Mouse (Mus musculus) liver, embryonic 13.5 days (tissue): Measurements from ENCODE around the gene Clstn2. TPM values are rescaled to one million over a fixed set of nuclear protein-coding genes. Genes with fewer than 3 reads are reported as not detected.

ENCODE experiments used
- ATAC-seq: fragments of 200-750 bp; cut with Nextera tagmentation; 2 replicates; pipeline ENCODE4 v1.8.0; 2017; ENCODE audit warnings: low read depth, mild to moderate bottlenecking, moderate number of reproducible peaks, moderate library complexity
- DNase-seq: peaks from one replicate; pipeline ENCODE4 v3.0.0; 2022
- H3K27ac ChIP-seq: fragments of 300-500 bp; sonication (generic); 2 replicates; pipeline ENCODE4 v1.5.1; 2015; ENCODE audit warnings: moderate library complexity, mild to moderate bottlenecking, inconsistent platforms
- H3K27me3 ChIP-seq: fragments of 300-500 bp; sonication (generic); 2 replicates; pipeline ENCODE4 v1.6.1; 2015; ENCODE audit warnings: mild to moderate bottlenecking, inconsistent platforms
- H3K36me3 ChIP-seq: fragments of 300-500 bp; sonication (generic); 2 replicates; pipeline ENCODE4 v1.6.1; 2015; ENCODE audit warnings: mild to moderate bottlenecking, inconsistent platforms
- H3K4me1 ChIP-seq: fragments of 300-500 bp; sonication (generic); replicated peaks from 2 replicates; pipeline ENCODE4 v1.6.1; 2015; ENCODE audit warnings: inconsistent platforms
- H3K4me2 ChIP-seq: fragments of 300-500 bp; sonication (generic); 2 replicates; pipeline ENCODE4 v1.6.1; 2015; ENCODE audit warnings: inconsistent platforms, mild to moderate bottlenecking, moderate library complexity
- H3K4me3 ChIP-seq: fragments of 300-500 bp; sonication (generic); replicated peaks from 2 replicates; pipeline ENCODE4 v1.5.1; 2015; ENCODE audit warnings: mild to moderate bottlenecking, inconsistent platforms
- H3K9ac ChIP-seq: fragments of 300-500 bp; sonication (generic); 2 replicates; pipeline ENCODE4 v1.6.1; 2015; ENCODE audit warnings: mild to moderate bottlenecking, inconsistent platforms
- H3K9me3 ChIP-seq: fragments of 300-500 bp; sonication (generic); replicated peaks from 2 replicates; pipeline ENCODE4 v1.6.1; 2016; ENCODE audit warnings: inconsistent platforms
- WGBS: fragments of 180-500 bp; shearing (Covaris S2); methylation state at CpG from one replicate; pipeline ENCODE4 v1.1.7; 2015; ENCODE audit not compliant: insufficient replicate concordance; 5-methylcytosine and 5-hydroxymethylcytosine counted together
- polyA plus RNA-seq: library from polyadenylated mRNA; unstranded; fragments of >200 nt; fragmentation: Nextera tagmentation; extraction: Ambion mirVana; gene quantifications from 2 replicates; pipeline ENCODE4 v1.2.1, GENCODE M21; 2015

Gene Clstn2
- polyA plus RNA-seq, 1 experiment from 2014 or later: 0.12 TPM

GRCm38 (mm10) chr9:98018687-98019086 lies 14.3 kb downstream of the Clstn2 start:
- no peaks in the 10 kb centered on the region for H3K27me3 ChIP-seq
- no peaks in the 10 kb centered on the region; the same call in 1 of the 2 replicates for H3K9me3 ChIP-seq
- no peak overlapping the region for H3K4me2 ChIP-seq
- no peak overlapping the region for H3K4me3 ChIP-seq
- ATAC-seq: no peak
- no peak overlapping the region for H3K9ac ChIP-seq
- no peak for DNase-seq
- no peak overlapping the region for H3K27ac ChIP-seq
- no peaks in the 10 kb centered on the region for H3K36me3 ChIP-seq
- WGBS: 66% methylated on average over 5 of the region's 5 CpGs
- no peaks in the 10 kb centered on the region for H3K4me1 ChIP-seq

DNA sequence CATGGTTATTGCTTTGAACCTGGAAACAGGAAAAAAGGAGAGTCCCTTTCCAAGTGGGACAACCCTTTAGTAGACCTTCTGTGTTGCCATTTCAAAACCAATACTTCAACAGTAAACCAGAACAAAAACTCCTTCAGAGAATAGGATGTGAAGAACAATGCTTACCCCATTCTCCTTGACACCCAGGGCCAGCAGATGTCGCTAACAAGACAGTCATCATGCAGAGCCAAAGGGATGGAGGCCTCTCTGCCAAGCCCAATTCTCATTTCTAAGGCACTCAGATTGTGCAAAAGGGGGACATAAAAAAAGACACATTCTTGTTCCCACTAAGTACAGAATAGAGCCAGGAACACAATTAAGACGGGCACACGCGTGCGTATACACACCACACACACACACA lies 16.4 kb downstream of the Clstn2 start:
- H3K9me3 ChIP-seq: no peaks in the 10 kb centered on the region; the same call in 1 of the 2 replicates
- no peak for ATAC-seq
- no peak overlapping the region for H3K4me3 ChIP-seq
- H3K4me1 ChIP-seq: no peaks in the 10 kb centered on the region
- no peaks in the 10 kb centered on the region for H3K36me3 ChIP-seq
- no peak for DNase-seq
- no peak overlapping the region for H3K4me2 ChIP-seq
- no peak overlapping the region for H3K27ac ChIP-seq
- 89% methylated on average over 4 of the region's 5 CpGs for WGBS
- H3K27me3 ChIP-seq: no peaks in the 10 kb centered on the region
- H3K9ac ChIP-seq: no peak overlapping the region

DNA sequence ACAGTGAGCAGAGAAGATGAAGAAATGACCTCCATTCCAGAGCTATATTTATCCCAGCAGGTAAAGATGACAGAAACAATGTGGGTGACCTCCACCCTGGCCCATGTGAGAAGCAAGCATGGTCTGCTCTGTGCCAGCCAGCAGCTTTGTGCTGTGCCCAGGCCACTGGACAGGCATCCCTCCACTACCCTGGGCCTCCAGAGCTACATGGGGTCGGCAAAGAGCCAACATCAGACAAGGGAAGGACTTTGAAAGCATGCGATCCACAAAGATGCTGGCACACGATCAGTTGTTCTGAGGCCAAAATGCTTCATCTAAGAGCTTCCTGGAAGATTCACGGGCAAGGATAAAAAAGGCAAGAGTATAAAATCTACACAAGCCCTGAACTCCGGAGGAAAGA lies 36.6 kb downstream of the Clstn2 start:
- Histone ChIP-seq H3K9me3 (no peaks in the 10 kb centered on the region; the same call in 1 of the 2 replicates), H3K4me2 (no peak overlapping the region), H3K4me1 (no peaks in the 10 kb centered on the region), H3K36me3 (no peaks in the 10 kb centered on the region), H3K9ac (no peak overlapping the region), H3K27ac (no peak overlapping the region), H3K4me3 (no peak overlapping the region), H3K27me3 (no peaks in the 10 kb centered on the region)
- WGBS: 65% methylated on average over 5 of the region's 5 CpGs
- no peak for DNase-seq
- no peak for ATAC-seq

DNA sequence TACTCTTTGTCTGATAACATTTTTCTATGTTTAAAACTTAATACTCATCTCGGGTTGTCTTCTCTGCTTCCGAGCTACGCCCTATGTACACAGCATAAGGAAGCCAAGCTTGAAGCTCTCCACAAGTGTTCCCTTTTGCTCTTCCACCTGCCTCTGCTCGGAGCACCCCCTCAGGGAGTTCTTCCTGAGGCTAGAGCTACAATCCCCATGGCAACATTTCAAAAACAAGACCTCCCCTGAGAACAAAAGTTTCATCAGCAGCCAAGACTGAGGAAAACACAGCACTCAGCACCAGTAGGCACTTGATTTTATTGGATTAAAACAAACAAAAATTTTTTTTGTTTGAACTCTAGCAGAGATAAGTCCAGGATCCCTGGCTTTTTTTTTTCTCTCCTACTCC lies 37.3 kb downstream of the Clstn2 start:
- no peak overlapping the region for H3K4me3 ChIP-seq
- 57% methylated on average over 4 of the region's 4 CpGs for WGBS
- H3K4me1 ChIP-seq: no peaks in the 10 kb centered on the region
- no peak overlapping the region for H3K9ac ChIP-seq
- no peaks in the 10 kb centered on the region for H3K27me3 ChIP-seq
- H3K27ac ChIP-seq: no peak overlapping the region
- no peak overlapping the region for H3K4me2 ChIP-seq
- ATAC-seq (no peak), DNase-seq (no peak)
- H3K9me3 ChIP-seq: no peaks in the 10 kb centered on the region; the same call in 1 of the 2 replicates
- H3K36me3 ChIP-seq: no peaks in the 10 kb centered on the region

GRCm38 (mm10) chr9:97992131-97992530 lies 40.9 kb downstream of the Clstn2 start:
- Histone ChIP-seq H3K4me2 (no peak overlapping the region), H3K27me3 (no peaks in the 10 kb centered on the region), H3K9ac (no peak overlapping the region), H3K9me3 (no peaks in the 10 kb centered on the region; the same call in 1 of the 2 replicates), H3K4me3 (no peak overlapping the region), H3K36me3 (no peaks in the 10 kb centered on the region), H3K27ac (no peak overlapping the region), H3K4me1 (no peaks in the 10 kb centered on the region)
- no peak for ATAC-seq
- 53% methylated on average over 4 of the region's 4 CpGs for WGBS
- no peak for DNase-seq

DNA sequence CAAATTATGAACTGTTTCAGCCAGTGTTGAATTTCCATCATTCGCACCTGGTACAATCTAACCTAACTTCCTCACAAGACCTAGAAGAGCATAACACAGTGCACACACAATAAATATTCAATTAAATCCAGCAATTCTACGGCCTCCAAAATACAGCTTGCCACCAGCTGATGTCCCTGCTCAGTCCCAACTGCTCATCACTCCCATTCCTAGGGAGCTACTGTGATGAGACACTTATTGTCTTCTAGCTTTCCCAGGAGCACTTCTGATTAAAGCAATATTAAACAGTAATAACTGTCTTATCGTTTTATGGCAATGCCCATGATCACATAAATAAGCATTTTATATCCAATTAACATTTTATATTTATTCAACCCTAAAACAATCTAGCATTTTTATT lies 55.6 kb downstream of the Clstn2 start:
- H3K27ac ChIP-seq: no peak overlapping the region
- no peak overlapping the region for H3K4me3 ChIP-seq
- DNase-seq (no peak), ATAC-seq (no peak)
- no peak overlapping the region for H3K4me2 ChIP-seq
- H3K4me1 ChIP-seq: no peaks in the 10 kb centered on the region
- H3K9me3 ChIP-seq: no peaks in the 10 kb centered on the region
- no peaks in the 10 kb centered on the region for H3K27me3 ChIP-seq
- H3K36me3 ChIP-seq: no peaks in the 10 kb centered on the region
- H3K9ac ChIP-seq: no peak overlapping the region
- WGBS: 63% methylated on average over 3 of the region's 3 CpGs

DNA sequence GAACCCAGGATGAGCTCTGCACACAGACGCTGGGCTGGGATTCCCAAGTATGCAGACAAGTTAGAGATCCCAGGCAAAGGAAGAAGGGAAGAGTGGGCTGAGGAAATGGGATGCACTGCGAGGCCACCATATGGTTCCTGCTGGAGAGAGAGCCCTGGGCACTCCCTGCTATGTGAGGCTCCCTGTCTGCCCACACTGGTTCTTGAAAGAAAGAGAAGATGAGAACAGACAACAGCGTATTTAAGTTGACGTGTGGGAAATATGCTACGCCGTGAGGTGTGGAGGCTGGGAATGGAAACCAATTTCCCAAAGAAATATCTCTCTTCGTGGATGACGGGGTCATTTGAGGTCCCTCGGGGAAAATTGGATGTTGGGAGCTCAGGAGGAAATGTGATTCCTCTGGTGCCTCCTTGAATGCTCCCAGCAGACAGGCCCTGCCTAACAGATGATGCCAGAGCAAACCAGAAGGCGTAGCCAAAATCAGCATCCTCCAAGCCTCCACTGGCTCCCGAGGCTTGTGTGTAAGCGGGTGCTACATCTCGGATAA lies 58.1 kb downstream of the Clstn2 start:
- Histone ChIP-seq H3K9me3 (no peaks in the 10 kb centered on the region), H3K4me2 (no peak overlapping the region), H3K4me1 (no peaks in the 10 kb centered on the region), H3K9ac (no peak overlapping the region), H3K4me3 (no peak overlapping the region), H3K27me3 (no peaks in the 10 kb centered on the region), H3K36me3 (no peaks in the 10 kb centered on the region), H3K27ac (no peak overlapping the region)
- ATAC-seq (no peak), DNase-seq (no peak)
- WGBS: 69% methylated on average over 13 of the region's 13 CpGs

GRCm38 (mm10) chr9:97966691-97967090 lies 66.3 kb downstream of the Clstn2 start:
- DNase-seq (no peak), ATAC-seq (no peak)
- no peak overlapping the region for H3K4me2 ChIP-seq
- H3K36me3 ChIP-seq: no peaks in the 10 kb centered on the region
- H3K27ac ChIP-seq: no peak overlapping the region
- no peak overlapping the region for H3K9ac ChIP-seq
- WGBS: 60% methylated on average over 4 of the region's 4 CpGs
- no peak overlapping the region for H3K4me3 ChIP-seq
- no peaks in the 10 kb centered on the region for H3K4me1 ChIP-seq
- H3K9me3 ChIP-seq: no peaks in the 10 kb centered on the region
- no peaks in the 10 kb centered on the region for H3K27me3 ChIP-seq

- Histone ChIP-seq H3K36me3 (no peaks in the 10 kb centered on the region), H3K27ac (no peak overlapping the region), H3K4me3 (no peak overlapping the region), H3K4me2 (no peak overlapping the region), H3K4me1 (no peaks in the 10 kb centered on the region), H3K9me3 (no peaks in the 10 kb centered on the region), H3K27me3 (no peaks in the 10 kb centered on the region), H3K9ac (no peak overlapping the region)
- no peak for DNase-seq
- no peak for ATAC-seq
- 71% methylated on average over 8 of the region's 8 CpGs for WGBS
Observed at GRCm38 (mm10) chr9:97957508-97957907, 75.5 kb downstream of the Clstn2 start.

GRCm38 (mm10) chr9:97956407-97957106 lies 76.4 kb downstream of the Clstn2 start:
- H3K9me3 ChIP-seq: no peaks in the 10 kb centered on the region
- H3K36me3 ChIP-seq: no peaks in the 10 kb centered on the region
- no peak overlapping the region for H3K9ac ChIP-seq
- DNase-seq: no peak
- H3K27ac ChIP-seq: no peak overlapping the region
- H3K27me3 ChIP-seq: no peaks in the 10 kb centered on the region
- H3K4me2 ChIP-seq: no peak overlapping the region
- no peak for ATAC-seq
- no peaks in the 10 kb centered on the region for H3K4me1 ChIP-seq
- WGBS: 58% methylated on average over 4 of the region's 4 CpGs
- no peak overlapping the region for H3K4me3 ChIP-seq

DNA sequence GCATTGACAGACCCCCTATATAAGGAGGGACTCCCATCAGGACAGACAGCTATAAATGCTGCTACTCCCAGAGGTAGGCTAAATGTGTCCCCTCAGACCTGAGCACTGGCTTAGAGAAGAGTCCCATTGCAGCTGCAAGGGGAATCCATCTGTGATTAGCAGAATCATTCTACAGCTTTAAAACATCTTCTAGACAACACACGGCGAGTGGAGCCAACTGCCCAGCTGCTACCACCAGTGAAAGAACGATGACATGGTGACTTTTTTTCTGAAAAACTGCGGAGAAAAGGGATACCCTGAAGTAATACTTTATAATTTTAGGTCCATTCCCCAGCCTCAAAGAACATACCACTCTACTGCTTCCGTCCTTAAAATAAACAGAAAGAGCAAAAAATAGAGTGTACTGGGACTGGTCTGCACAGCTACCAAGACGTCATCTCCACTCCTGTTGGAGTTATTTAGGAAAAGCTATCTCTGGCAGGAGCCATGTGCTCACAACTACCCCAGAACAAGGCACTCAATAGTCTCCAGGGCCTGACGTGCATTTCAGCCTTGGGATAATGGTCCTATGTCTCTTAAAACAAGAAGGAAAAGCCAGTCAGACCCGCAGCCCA lies 79.1 kb downstream of the Clstn2 start:
- no peak overlapping the region for H3K27ac ChIP-seq
- 59% methylated on average over 8 of the region's 8 CpGs for WGBS
- no peak overlapping the region for H3K4me3 ChIP-seq
- H3K4me2 ChIP-seq: no peak overlapping the region
- DNase-seq (no peak), ATAC-seq (no peak)
- no peaks in the 10 kb centered on the region for H3K36me3 ChIP-seq
- no peaks in the 10 kb centered on the region for H3K9me3 ChIP-seq
- no peaks in the 10 kb centered on the region for H3K4me1 ChIP-seq
- H3K9ac ChIP-seq: no peak overlapping the region
- H3K27me3 ChIP-seq: no peaks in the 10 kb centered on the region
